Mouse (Mus musculus) urinary bladder, postnatal 25 days (tissue): ENCODE results near the gene Tmem229a.
A peak's percentile ranks its signal among the peaks of the same experiment; 100 is the strongest.

Experiments used
- DNase-seq: peaks from one replicate; pipeline ENCODE4 v3.0.0; 2022; ENCODE audit warnings: low spot score

The Tmem229a gene

GRCm38 (mm10) chr6:24955946-24956585, at the start of gene Tmem229a:
TSS of gene Tmem229a (minus strand) at chr6:24956297.
- peak; percentile 33 for DNase-seq

GRCm38 (mm10) chr6:24993754-24994153, 37.7 kb upstream of the Tmem229a start:
- DNase-seq, result no peak

- no peak for DNase-seq
These were observed 33.7 kb upstream of the Tmem229a start for GRCm38 (mm10) chr6:24989836-24990235.

GRCm38 (mm10) chr6:24976176-24976575, 20.1 kb upstream of the Tmem229a start:
- no peak for DNase-seq

GRCm38 (mm10) chr6:24968471-24969223, 12.6 kb upstream of the Tmem229a start:
- DNase-seq, result no peak

GRCm38 (mm10) chr6:24967726-24968125, 11.6 kb upstream of the Tmem229a start:
- no peak for DNase-seq

GRCm38 (mm10) chr6:24966010-24966682, 10.0 kb upstream of the Tmem229a start:
- DNase-seq, result no peak

- no peak for DNase-seq
These were observed 7.7 kb upstream of the Tmem229a start for GRCm38 (mm10) chr6:24963754-24964153.

- no peak for DNase-seq
These were observed 483 bp upstream of the Tmem229a start for GRCm38 (mm10) chr6:24956586-24956973.

GRCm38 (mm10) chr6:24955131-24955945, 759 bp downstream of the Tmem229a start:
- peak; percentile 17 for DNase-seq

- no peak for DNase-seq
These were observed 2.0 kb downstream of the Tmem229a start for GRCm38 (mm10) chr6:24954126-24954525.

- no peak for DNase-seq
These were observed 3.8 kb downstream of the Tmem229a start for GRCm38 (mm10) chr6:24952341-24952740.

- DNase-seq, result no peak
These were observed 5.4 kb downstream of the Tmem229a start for GRCm38 (mm10) chr6:24950669-24951068.

GRCm38 (mm10) chr6:24925076-24925785, 30.9 kb downstream of the Tmem229a start:
- DNase-seq, result no peak

GRCm38 (mm10) chr6:24913591-24913990, 42.5 kb downstream of the Tmem229a start:
- no peak for DNase-seq

GRCm38 (mm10) chr6:24910728-24911105, 45.4 kb downstream of the Tmem229a start:
- DNase-seq, result no peak

GRCm38 (mm10) chr6:24910016-24910727, 45.9 kb downstream of the Tmem229a start:
- no peak for DNase-seq

GRCm38 (mm10) chr6:24907824-24908223, 48.3 kb downstream of the Tmem229a start:
- DNase-seq, result no peak

GRCm38 (mm10) chr6:24905101-24905500, 51.0 kb downstream of the Tmem229a start:
- no peak for DNase-seq
